Mouse (Mus musculus): ENCODE data around the gene Lrrc3b. TPM values are rescaled to one million over a fixed set of nuclear protein-coding genes. Genes with fewer than 3 reads are reported as not detected.

The Lrrc3b gene
- 0.35 and 0.60 TPM in 2 replicates for polyA plus RNA-seq (2012; rRNA removed)

DNA sequence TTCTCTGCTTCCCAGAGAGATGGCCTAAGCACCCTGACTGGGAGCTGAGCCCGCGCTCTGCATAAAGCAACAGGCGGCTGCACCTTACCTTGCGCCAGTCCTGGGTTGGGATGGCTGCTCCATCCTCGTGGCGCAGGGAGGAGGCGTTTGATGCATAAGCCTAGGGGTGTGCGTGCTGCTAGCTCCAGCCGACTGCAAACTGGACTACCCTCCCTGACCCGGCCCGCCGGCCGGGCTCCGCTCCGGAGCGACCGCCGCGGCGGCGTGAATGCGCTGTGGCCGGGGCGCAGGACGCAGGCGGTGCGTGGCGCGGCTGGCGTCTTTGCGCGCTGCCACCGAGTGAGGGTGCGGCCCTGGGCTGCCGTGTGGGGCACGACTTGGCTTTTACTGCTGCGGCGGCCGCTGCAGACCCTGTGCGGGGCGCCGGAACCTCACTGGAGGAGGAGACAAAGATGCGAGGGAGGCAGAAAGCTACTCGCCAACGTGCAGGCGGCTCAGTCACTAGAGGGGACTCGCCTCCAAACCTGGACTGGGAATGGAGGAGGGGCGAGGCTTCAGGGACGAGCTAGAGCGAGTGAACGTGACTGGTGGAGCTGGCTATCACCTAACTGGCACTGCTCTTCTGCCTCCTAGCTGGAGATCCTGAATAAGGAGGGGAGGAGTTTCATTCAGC, at the start of gene Lrrc3b:
TSS of gene Lrrc3b (minus strand) at position 503 of the 673 bp plus-strand sequence.
- H3K4me1 ChIP-seq (ENCODE audit: control insufficient read depth, insufficient read depth, insufficient read length) = no peaks in the 10 kb centered on the region
- no peaks in the 10 kb centered on the region for H3K36me3 ChIP-seq (ENCODE audit: control insufficient read depth, insufficient read depth, low read length)
- TF ChIP-seq POLR2A (IDR thresholded peaks at IDR 0.05; ENCODE audit: low read depth, low read length) (no peak), CTCF (IDR thresholded peaks at IDR 0.05; ENCODE audit: extremely low read depth, insufficient read depth, insufficient read length, insufficient replicate concordance) (no peak)
- peak within 1 kb of the TSS; percentile 9; the same call in 1 of the 2 replicates for H3K4me3 ChIP-seq (ENCODE audit: extremely low read depth, insufficient read depth, insufficient read length)
- no peak for DNase-seq (ENCODE audit: low read depth in 1 of 2, low spot score in 2 of 2)
- 0 out of 2 replicates have a peak, but pooled peaks cover 2% of the 10 kb centered on the region for H3K27me3 ChIP-seq (ENCODE audit: control insufficient read depth, insufficient read depth, low read length)
- WGBS = 4% methylated on average over 51 of the region's 51 CpGs
- H3K27ac ChIP-seq (ENCODE audit: insufficient read depth, low read length) = no peak within 1 kb of the TSS

DNA sequence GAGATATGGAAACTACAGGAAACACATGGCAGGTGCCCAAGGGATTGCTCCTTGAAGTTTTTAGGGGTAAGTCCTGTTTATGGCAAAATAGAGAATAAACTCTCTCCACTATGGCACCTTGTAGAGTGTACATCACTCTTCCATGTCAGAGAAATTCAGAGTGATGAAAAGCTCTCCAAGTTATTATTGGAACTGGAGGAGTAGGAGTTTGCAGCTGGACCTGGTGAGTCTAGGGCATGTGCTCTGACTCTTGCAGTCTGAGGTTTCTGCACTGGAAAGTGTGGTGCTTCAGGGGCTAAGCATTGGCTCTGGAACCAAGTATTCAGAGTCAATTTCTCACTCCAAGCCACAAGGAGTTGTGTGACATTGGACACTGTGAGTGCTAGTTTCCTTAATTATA, 38.9 kb upstream of the Lrrc3b start:
- Histone ChIP-seq H3K4me3 (ENCODE audit: extremely low read depth, insufficient read depth, insufficient read length) (no peak overlapping the region), H3K27me3 (ENCODE audit: control insufficient read depth, insufficient read depth, low read length) (no peaks in the 10 kb centered on the region), H3K4me1 (ENCODE audit: control insufficient read depth, insufficient read depth, insufficient read length) (no peaks in the 10 kb centered on the region), H3K27ac (ENCODE audit: insufficient read depth, low read length) (no peak overlapping the region), H3K36me3 (ENCODE audit: control insufficient read depth, insufficient read depth, low read length) (no peaks in the 10 kb centered on the region)
- no peak for TF ChIP-seq POLR2A (IDR thresholded peaks at IDR 0.05; ENCODE audit: low read depth, low read length)
- TF ChIP-seq CTCF (IDR thresholded peaks at IDR 0.05; ENCODE audit: extremely low read depth, insufficient read depth, insufficient read length, insufficient replicate concordance) = no peak
- DNase-seq (ENCODE audit: low read depth in 1 of 2, low spot score in 2 of 2) = no peak

DNA sequence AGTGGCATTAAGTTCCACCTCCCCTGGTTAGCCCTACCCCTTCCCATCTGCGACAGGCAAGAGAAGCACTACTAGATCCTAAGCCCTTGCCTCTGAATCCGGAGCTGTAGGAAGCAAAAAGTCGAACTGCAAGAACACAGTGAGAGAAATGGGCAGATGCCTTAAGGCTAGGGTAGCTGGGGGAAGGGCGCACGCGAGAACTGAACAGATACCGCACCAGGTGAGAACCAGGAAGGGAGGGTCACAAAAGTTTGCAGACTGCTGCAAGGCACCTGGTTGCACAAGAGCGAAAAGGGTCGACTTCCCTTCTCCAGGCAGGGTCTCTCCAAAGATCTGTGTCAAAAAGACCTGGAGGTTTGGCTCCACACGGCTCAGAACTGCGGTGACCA, 697 bp downstream of the Lrrc3b start:
- H3K4me1 ChIP-seq (ENCODE audit: control insufficient read depth, insufficient read depth, insufficient read length) = no peaks in the 10 kb centered on the region
- 0 out of 2 replicates have a peak, but pooled peaks cover 2% of the 10 kb centered on the region for H3K27me3 ChIP-seq (ENCODE audit: control insufficient read depth, insufficient read depth, low read length)
- H3K36me3 ChIP-seq (ENCODE audit: control insufficient read depth, insufficient read depth, low read length) = no peaks in the 10 kb centered on the region
- TF ChIP-seq POLR2A (IDR thresholded peaks at IDR 0.05; ENCODE audit: low read depth, low read length) (no peak), CTCF (IDR thresholded peaks at IDR 0.05; ENCODE audit: extremely low read depth, insufficient read depth, insufficient read length, insufficient replicate concordance) (no peak)
- no peak for DNase-seq (ENCODE audit: low read depth in 1 of 2, low spot score in 2 of 2)
- peak overlapping the region; percentile 9; the same call in 1 of the 2 replicates for H3K4me3 ChIP-seq (ENCODE audit: extremely low read depth, insufficient read depth, insufficient read length)
- 3% methylated on average over 11 of the region's 11 CpGs for WGBS
- H3K27ac ChIP-seq (ENCODE audit: insufficient read depth, low read length) = no peak overlapping the region

DNA sequence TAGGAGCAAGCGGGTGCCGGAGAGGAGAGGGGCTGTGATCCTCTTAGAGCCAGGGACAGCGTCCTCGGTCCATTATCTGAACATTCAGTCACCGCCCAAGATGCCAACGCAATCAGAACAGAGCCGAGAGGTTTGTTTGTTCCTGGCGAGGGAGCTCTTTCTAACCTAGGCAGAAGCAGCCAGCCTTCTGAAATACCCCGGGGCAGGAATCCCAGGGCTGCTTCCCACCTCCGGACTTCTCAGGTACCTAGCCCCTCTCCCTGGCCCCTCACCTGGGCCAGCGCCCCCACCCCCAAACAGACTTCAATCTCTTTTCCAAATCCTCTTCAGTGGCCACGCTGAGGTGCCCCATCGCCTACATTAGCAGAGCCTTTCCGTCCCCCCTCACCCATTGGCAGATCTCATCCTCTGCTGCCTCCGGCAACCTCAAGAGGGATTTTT, 1.3 kb downstream of the Lrrc3b start:
- no peak overlapping the region for H3K27ac ChIP-seq (ENCODE audit: insufficient read depth, low read length)
- H3K27me3 ChIP-seq (ENCODE audit: control insufficient read depth, insufficient read depth, low read length) = 0 out of 2 replicates have a peak, but pooled peaks cover 2% of the 10 kb centered on the region
- H3K36me3 ChIP-seq (ENCODE audit: control insufficient read depth, insufficient read depth, low read length) = no peaks in the 10 kb centered on the region
- TF ChIP-seq CTCF (IDR thresholded peaks at IDR 0.05; ENCODE audit: extremely low read depth, insufficient read depth, insufficient read length, insufficient replicate concordance) = no peak
- no peak for TF ChIP-seq POLR2A (IDR thresholded peaks at IDR 0.05; ENCODE audit: low read depth, low read length)
- WGBS = 14% methylated on average over 15 of the region's 15 CpGs
- no peak overlapping the region for H3K4me3 ChIP-seq (ENCODE audit: extremely low read depth, insufficient read depth, insufficient read length)
- H3K4me1 ChIP-seq (ENCODE audit: control insufficient read depth, insufficient read depth, insufficient read length) = no peaks in the 10 kb centered on the region
- DNase-seq (ENCODE audit: low read depth in 1 of 2, low spot score in 2 of 2) = no peak

DNA sequence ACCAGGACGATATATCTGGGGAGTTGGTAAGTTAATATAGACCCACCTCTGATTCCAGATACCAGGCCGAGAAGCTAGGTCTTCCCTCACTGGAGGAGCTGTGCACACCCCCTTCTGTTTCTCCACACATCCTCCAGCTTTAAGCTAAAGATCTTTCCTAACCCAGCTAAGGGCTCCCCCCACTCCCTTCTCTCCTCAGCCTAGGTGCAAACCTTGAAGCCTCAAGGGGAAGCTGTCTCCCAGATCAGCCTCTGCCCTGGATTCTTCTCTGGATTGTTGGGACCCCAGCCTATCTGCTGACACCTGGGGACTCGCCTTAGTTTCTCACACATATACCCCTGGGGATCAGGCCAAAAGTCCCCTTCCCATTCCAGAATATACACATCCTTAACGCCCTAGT, 1.7 kb downstream of the Lrrc3b start:
- Histone ChIP-seq H3K4me1 (ENCODE audit: control insufficient read depth, insufficient read depth, insufficient read length) (no peaks in the 10 kb centered on the region), H3K27me3 (ENCODE audit: control insufficient read depth, insufficient read depth, low read length) (0 out of 2 replicates have a peak, but pooled peaks cover 2% of the 10 kb centered on the region), H3K36me3 (ENCODE audit: control insufficient read depth, insufficient read depth, low read length) (no peaks in the 10 kb centered on the region), H3K4me3 (ENCODE audit: extremely low read depth, insufficient read depth, insufficient read length) (no peak overlapping the region), H3K27ac (ENCODE audit: insufficient read depth, low read length) (no peak overlapping the region)
- 55% methylated on average over 4 of the region's 4 CpGs for WGBS
- DNase-seq (ENCODE audit: low read depth in 1 of 2, low spot score in 2 of 2) = no peak
- TF ChIP-seq CTCF (IDR thresholded peaks at IDR 0.05; ENCODE audit: extremely low read depth, insufficient read depth, insufficient read length, insufficient replicate concordance) (no peak), POLR2A (IDR thresholded peaks at IDR 0.05; ENCODE audit: low read depth, low read length) (no peak)

DNA sequence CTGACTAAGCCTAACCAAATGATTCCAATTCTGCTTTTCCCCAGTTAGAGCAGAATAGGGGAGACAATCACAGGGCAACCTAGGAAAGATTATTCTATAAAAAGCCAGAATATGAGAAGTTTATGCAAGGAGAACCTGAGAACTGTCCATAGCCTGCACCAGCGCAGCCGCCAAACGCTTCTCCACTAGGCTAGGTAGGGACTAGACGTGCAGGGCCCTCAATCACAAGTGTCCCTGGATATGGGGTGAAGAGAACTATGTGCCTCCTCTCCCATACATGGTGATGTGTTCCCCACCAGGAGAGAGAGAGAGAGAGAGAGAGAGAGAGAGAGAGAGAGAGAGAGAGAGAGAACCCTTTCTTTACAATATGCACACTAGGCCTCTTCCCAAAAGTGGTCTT, 2.2 kb downstream of the Lrrc3b start:
- H3K27ac ChIP-seq (ENCODE audit: insufficient read depth, low read length) = no peak overlapping the region
- H3K36me3 ChIP-seq (ENCODE audit: control insufficient read depth, insufficient read depth, low read length) = no peaks in the 10 kb centered on the region
- no peaks in the 10 kb centered on the region for H3K4me1 ChIP-seq (ENCODE audit: control insufficient read depth, insufficient read depth, insufficient read length)
- no peak for DNase-seq (ENCODE audit: low read depth in 1 of 2, low spot score in 2 of 2)
- H3K27me3 ChIP-seq (ENCODE audit: control insufficient read depth, insufficient read depth, low read length) = 0 out of 2 replicates have a peak, but pooled peaks cover 2% of the 10 kb centered on the region
- TF ChIP-seq POLR2A (IDR thresholded peaks at IDR 0.05; ENCODE audit: low read depth, low read length) (no peak), CTCF (IDR thresholded peaks at IDR 0.05; ENCODE audit: extremely low read depth, insufficient read depth, insufficient read length, insufficient replicate concordance) (no peak)
- WGBS = 95% methylated on average over 4 of the region's 4 CpGs
- H3K4me3 ChIP-seq (ENCODE audit: extremely low read depth, insufficient read depth, insufficient read length) = no peak overlapping the region

DNA sequence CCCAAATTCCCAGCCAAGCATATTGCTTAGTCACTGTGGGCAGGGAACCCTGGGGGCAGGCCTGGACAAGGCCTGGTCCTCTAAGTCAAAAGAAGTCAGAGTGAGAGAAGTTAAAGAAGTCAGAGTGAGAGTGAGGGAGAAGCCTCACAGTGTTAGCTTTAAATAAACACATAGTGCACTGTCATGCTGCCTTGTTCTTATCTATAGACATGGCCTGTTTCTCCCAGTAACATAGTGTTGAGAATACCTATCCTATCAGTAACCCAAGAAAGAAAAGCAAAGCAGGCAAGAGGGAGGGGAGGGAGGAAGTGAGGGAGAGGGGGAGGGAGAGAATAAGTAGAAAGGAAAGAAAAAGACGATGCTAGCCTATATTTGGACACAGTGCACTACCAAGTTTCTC, 6.4 kb downstream of the Lrrc3b start:
- Histone ChIP-seq H3K4me1 (ENCODE audit: control insufficient read depth, insufficient read depth, insufficient read length) (no peaks in the 10 kb centered on the region), H3K36me3 (ENCODE audit: control insufficient read depth, insufficient read depth, low read length) (no peaks in the 10 kb centered on the region), H3K4me3 (ENCODE audit: extremely low read depth, insufficient read depth, insufficient read length) (no peak overlapping the region), H3K27me3 (ENCODE audit: control insufficient read depth, insufficient read depth, low read length) (no peaks in the 10 kb centered on the region), H3K27ac (ENCODE audit: insufficient read depth, low read length) (no peak overlapping the region)
- 38% methylated on average over 1 of the region's 1 CpGs for WGBS
- no peak for TF ChIP-seq POLR2A (IDR thresholded peaks at IDR 0.05; ENCODE audit: low read depth, low read length)
- no peak for TF ChIP-seq CTCF (IDR thresholded peaks at IDR 0.05; ENCODE audit: extremely low read depth, insufficient read depth, insufficient read length, insufficient replicate concordance)
- no peak for DNase-seq (ENCODE audit: low read depth in 1 of 2, low spot score in 2 of 2)

Measured in spleen, adult 2 months (tissue).